In the genomic region with DNA sequence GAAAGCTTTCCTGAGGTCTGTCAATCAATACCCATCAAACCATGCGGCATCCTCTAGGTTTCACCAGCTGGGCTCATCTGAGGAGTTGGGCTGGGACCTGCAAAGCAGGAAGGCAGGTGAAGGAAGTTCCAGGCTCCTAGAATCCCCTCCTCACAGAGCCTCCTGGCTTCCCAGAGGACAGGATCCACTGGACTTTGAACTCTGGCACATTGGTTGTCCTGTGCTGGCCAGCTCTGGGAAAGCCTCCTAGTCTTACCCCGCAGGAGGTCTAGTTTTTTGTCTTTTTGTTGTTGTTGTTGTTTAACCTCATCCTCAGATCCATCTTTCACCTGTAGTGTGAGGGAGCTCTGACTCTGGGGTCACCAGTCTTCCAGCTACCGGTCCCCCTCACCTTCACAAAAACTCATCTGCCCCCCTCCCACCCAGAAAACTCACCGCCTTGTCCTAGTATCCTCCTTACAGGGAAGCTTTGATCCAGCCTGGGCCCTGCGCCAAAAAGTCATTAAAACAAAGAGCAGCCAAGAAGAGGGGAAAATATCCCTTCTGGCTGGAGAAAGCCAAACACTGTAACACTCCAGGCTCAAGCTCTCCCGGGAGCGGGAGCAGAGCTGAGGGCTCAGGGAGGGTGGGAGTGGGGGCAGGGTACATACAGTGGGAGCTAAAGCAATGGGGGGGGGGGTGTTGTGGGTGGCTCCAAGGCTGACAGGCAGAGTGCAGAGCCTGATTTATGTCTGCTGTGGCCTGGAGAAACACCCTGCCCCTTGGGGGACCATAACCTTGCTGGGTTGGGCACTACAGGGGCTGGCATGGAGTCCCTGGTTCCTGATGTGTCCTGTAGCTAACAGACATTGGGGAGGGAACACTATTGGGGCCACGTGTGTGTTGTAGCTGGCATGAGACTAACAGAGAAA, we compare ENCODE assay signal across 8 mouse cellular contexts.
DNase-seq lines count a peak whose midpoint lies in the region; ATAC-seq lines count a peak whose summit lies in the region.

No protein-coding gene starts in this region.

- H3K4me3 ChIP-seq in hindbrain, embryonic 14.5 days (replicated peaks; ENCODE audit: low read length), result no peak overlapping the region
- H3K4me3 ChIP-seq in midbrain, embryonic 13.5 days (replicated peaks), result no peak overlapping the region

- no peaks in the 10 kb centered on the region for H3K27me3 ChIP-seq in hindbrain, embryonic 14.5 days (ENCODE audit: control insufficient read depth, insufficient read depth, low read length)
- H3K27me3 ChIP-seq in midbrain, embryonic 13.5 days, result no peaks in the 10 kb centered on the region

- no peak overlapping the region for H3K9ac ChIP-seq in hindbrain, embryonic 14.5 days
- H3K9ac ChIP-seq in midbrain, embryonic 13.5 days (replicated peaks), result 0 out of 2 replicates have a peak overlapping the region, but pooled peaks have one; percentile 36

- peaks cover 1% of the 10 kb centered on the region; the same call in 1 of the 2 replicates for H3K9me3 ChIP-seq in hindbrain, embryonic 14.5 days (ENCODE audit: control insufficient read depth, low read length)
- H3K9me3 ChIP-seq in midbrain, embryonic 13.5 days, result no peaks in the 10 kb centered on the region

- DNase-seq in adipocyte (ENCODE audit: low spot score), result peak; percentile 66
- DNase-seq in cerebellum, adult 8-10 months, result peak; percentile 61
- DNase-seq in gastrocnemius, adult 8-10 months (ENCODE audit: low spot score in 2 of 2), result peak; percentile 62
- DNase-seq in hindbrain, embryonic 14.5 days (ENCODE audit: low spot score), result peak; percentile 80
- peak; percentile 87 for DNase-seq in left cerebral cortex, postnatal 4 days
- peak; percentile 72 for DNase-seq in testis, postnatal 14 days (ENCODE audit: low spot score)
- no peak for DNase-seq in natural killer cell, adult 2 months (ENCODE audit: low spot score in 2 of 2)

- H3K27ac ChIP-seq in hindbrain, embryonic 14.5 days, result peak overlapping the region; percentile 66
- peak overlapping the region; percentile 87 for H3K27ac ChIP-seq in midbrain, embryonic 13.5 days

- H3K4me1 ChIP-seq in hindbrain, embryonic 14.5 days (replicated peaks; ENCODE audit: control insufficient read depth, insufficient read depth, low read length), result peaks cover 31% of the 10 kb centered on the region
- peaks cover 32% of the 10 kb centered on the region for H3K4me1 ChIP-seq in midbrain, embryonic 13.5 days (replicated peaks)

- ATAC-seq in hindbrain, embryonic 14.5 days (ENCODE audit: low FRiP score), result peak; percentile 58
- peak; percentile 62 for ATAC-seq in midbrain, embryonic 13.5 days

- 22% methylated on average over 8 of the region's 8 CpGs for WGBS in hindbrain, embryonic 14.5 days
- 33% methylated on average over 8 of the region's 8 CpGs for WGBS in midbrain, embryonic 13.5 days

- H3K36me3 ChIP-seq in hindbrain, embryonic 14.5 days (replicated peaks; ENCODE audit: control insufficient read depth, insufficient read depth), result no peaks in the 10 kb centered on the region
- no peaks in the 10 kb centered on the region for H3K36me3 ChIP-seq in midbrain, embryonic 13.5 days

- intact Hi-C loops in left cerebral cortex, postnatal 4 days (cut with DNase I), result no loop called here

- no peak overlapping the region for H3K4me2 ChIP-seq in hindbrain, embryonic 14.5 days (replicated peaks)
- no peak overlapping the region for H3K4me2 ChIP-seq in midbrain, embryonic 13.5 days (replicated peaks)

Comparison
In these comparisons a context has a peak if more than half of its experiments do, and no peak if none do; other contexts are left out.
1. DNase-seq: peak in adipocyte (single experiment), cerebellum, adult 8-10 months (single experiment), gastrocnemius, adult 8-10 months (2 of 2), hindbrain, embryonic 14.5 days (single experiment), left cerebral cortex, postnatal 4 days (single experiment) and testis, postnatal 14 days (single experiment); none in natural killer cell, adult 2 months (0 of 2).